Mouse (Mus musculus) layer of hippocampus, adult 9-10 months (tissue): ENCODE results near the gene F11r.
"Not testable (repeated sequence)": the region's sequence is repeated elsewhere in the genome, so short reads cannot be mapped to it uniquely, and the experiment has no call there.

Experiments
- DNase-seq: peaks from one replicate; pipeline ENCODE4 v3.0.0; 2022; ENCODE audit warnings: low spot score

F11r gene

GRCm38 (mm10) chr1:171470896-171471295 lies 33.6 kb downstream of the F11r start:
- no peak for DNase-seq

- DNase-seq, result no peak
Observed at GRCm38 (mm10) chr1:171471452-171471851, 34.1 kb downstream of the F11r start.

GRCm38 (mm10) chr1:171471941-171472340 lies 34.6 kb downstream of the F11r start:
- DNase-seq, result not testable (repeated sequence)

- no peak for DNase-seq
Observed at GRCm38 (mm10) chr1:171473506-171473905, 36.2 kb downstream of the F11r start.

GRCm38 (mm10) chr1:171473920-171474640 lies 36.7 kb downstream of the F11r start:
- no peak for DNase-seq

GRCm38 (mm10) chr1:171477123-171477522 lies 39.8 kb downstream of the F11r start:
- DNase-seq, result no peak

GRCm38 (mm10) chr1:171477758-171478545 lies 40.6 kb downstream of the F11r start:
- no peak for DNase-seq

- DNase-seq, result peak; percentile 79
Observed at GRCm38 (mm10) chr1:171478968-171479367, 41.6 kb downstream of the F11r start.

GRCm38 (mm10) chr1:171494241-171494640 lies 56.9 kb downstream of the F11r start:
- DNase-seq, result no peak

GRCm38 (mm10) chr1:171495371-171495770 lies 58.0 kb downstream of the F11r start:
- DNase-seq, result no peak

GRCm38 (mm10) chr1:171499856-171500255 lies 62.5 kb downstream of the F11r start:
- DNase-seq, result no peak

- no peak for DNase-seq
Observed at GRCm38 (mm10) chr1:171501016-171501610, 63.8 kb downstream of the F11r start.

- no peak for DNase-seq
Observed at GRCm38 (mm10) chr1:171501636-171502080, 64.3 kb downstream of the F11r start.

- no peak for DNase-seq
Observed at GRCm38 (mm10) chr1:171502388-171503249, 65.3 kb downstream of the F11r start.

- DNase-seq, result peak; percentile 97
Observed at GRCm38 (mm10) chr1:171503250-171503591, 65.9 kb downstream of the F11r start, which contains the start of gene Alyref2. Gene Alyref2, plus strand, starts transcription at chr1:171503478.

- DNase-seq, result peak; percentile 18
Observed at GRCm38 (mm10) chr1:171503592-171504291, 66.4 kb downstream of the F11r start.

GRCm38 (mm10) chr1:171504586-171504985 lies 67.3 kb downstream of the F11r start:
- DNase-seq, result no peak

GRCm38 (mm10) chr1:171513234-171513633 lies 75.9 kb downstream of the F11r start:
- no peak for DNase-seq

GRCm38 (mm10) chr1:171513760-171514159 lies 76.4 kb downstream of the F11r start:
- DNase-seq, result no peak
